Mouse (Mus musculus): Measurements from ENCODE around the gene Pax7.

DNA sequence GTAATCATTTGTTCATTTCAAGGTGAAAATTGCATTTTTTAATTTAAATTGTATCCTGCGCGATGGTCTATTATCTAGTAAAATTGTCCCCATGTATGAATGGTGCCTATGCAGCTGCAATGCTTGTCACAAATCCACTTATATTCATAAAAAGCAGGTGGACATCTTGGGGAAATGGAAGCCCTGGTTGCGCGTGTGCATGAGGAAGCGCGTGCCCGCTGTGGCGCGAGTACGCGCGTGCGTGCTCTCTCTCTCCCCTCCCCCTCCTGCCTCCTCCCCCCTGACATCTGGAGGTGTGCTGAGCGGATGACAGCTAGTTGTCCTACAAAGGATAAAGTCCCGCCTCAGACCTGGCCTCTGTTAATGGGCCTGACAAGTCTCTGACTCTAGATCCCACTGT, 107.9 kb downstream of the Pax7 start:
- TF ChIP-seq POLR2A (IDR thresholded peaks at IDR 0.05; ENCODE audit: extremely low read depth, insufficient read depth, low read length) (no peak), CTCF (IDR thresholded peaks at IDR 0.05; ENCODE audit: low read depth, low read length) (no peak)
